Mouse (Mus musculus): ENCODE results near the gene Jak1.
A peak's percentile ranks its signal among the peaks of the same experiment; 100 is the strongest.

Gene Jak1

DNA sequence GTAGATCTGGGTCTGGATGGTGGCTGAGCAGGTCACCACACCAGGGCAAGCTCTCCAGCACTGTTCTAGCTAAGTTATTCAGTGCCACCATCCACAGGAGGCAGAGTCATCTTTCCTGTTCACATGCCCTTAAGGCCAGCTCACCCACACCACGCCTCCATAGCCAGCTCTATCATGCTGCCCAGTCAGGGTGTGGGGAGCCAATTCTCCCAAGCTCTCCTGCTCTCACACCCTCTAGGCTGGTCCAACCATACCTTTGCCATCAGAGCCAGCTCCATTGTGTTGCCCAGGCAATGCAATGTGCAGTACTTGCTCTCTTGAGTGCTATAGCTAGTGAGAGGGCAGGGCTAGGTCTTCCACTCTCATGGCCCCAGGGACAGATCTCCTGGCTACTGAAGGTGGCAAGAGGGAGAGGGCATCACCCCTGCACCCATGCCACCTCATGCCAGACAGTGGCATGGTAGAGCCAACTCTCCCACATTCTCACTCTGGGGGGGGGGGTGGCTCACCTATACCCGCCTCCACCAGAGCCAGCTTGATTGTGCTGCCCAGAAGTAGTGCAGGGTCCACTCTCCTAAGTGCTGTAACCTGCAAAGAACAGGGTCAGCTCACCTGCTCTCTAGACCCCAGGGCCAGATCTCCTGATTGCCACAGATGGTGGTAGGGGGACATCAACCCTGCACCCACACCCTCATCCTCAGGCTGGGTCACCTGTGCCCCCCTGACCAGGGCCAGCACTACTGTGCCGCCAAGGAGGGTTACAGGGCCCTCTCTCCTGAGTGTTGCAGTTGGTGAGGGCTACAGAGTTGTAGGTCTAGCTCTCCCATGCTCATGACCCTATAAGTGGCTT lies 25.5 kb downstream of the Jak1 start:
- peak in 1 of 2 experiments; percentile 13 for DNase-seq (ENCODE audit: low spot score in 2 of 2)

DNA sequence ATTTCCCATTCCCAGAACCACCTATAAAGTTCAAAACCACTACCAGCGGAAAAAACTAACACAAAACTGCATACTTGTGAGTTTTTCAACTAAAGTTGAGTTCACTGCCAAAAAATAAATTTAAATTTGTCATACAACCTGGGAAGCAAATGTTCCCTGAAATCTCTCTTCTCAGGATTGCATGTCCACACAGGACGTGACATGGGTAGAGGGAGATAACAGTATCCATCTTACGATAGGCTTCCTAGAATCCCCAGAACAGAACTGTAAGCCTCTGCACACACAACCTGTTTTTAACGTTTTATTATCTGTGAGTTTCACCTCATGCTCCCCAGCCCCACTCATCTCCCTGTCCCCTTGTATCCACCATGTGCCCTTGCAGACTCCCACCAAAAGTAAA lies 26.5 kb downstream of the Jak1 start:
- DNase-seq (ENCODE audit: low spot score in 2 of 2), result no peak

DNA sequence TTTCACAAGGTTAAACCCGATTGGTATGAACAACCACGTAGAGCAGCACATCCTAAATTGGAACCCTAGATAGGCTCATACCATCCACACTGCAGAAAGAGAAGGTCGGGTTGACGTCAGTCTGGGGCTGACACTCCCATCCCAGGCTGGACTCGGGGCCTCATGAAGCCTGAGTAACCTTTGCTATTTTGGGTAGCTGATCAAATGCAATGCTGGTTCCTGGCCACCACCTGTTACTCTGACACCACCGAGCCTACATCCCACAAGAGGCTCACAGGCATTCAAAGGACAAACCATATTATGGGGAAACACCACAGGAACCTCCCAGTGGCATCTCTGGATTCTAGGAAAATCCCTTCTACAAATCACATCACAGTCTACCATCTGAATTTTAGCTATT lies 28.3 kb downstream of the Jak1 start:
- peak in 1 of 2 experiments; percentile 10 for DNase-seq (ENCODE audit: low spot score in 2 of 2)

DNA sequence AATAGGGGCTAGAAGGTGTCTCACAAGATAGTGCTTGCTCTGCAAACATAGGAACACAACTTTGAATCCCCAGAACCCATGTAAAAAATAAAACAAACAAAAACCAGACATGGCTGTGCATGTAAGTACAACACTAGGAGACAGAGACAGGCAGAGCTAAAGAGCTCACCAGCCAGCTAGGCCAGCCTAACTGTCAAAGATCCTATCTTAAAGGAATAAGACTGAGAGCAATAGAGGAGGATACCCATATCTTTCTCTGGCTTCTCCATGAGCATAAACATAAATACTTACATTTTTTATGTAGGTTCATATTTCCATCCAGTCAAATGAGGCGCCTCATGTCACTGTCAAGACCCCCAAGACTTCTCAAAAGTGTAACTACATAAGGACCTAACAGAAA lies 29.1 kb downstream of the Jak1 start:
- DNase-seq (ENCODE audit: low spot score in 2 of 2), result peak in 1 of 2 experiments; percentile 1

DNA sequence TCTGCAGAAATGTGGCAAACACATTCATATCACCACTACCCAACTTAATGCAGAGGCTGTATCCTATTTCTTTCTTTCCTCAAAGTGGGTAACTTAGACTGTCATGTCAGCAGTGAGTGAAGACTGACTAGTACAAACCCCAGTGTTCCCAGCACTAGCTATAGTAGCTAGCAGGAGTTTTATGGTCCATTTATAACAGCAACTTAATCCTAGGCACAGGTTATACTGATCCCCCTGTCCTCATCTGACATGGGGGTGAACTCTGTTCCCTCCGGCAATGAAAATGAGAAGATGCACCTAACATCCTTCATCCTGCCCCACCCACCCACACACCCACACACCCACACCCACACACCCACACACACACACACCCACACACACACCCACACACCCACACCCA lies 30.3 kb downstream of the Jak1 start:
- DNase-seq (ENCODE audit: low spot score in 2 of 2), result no peak

DNA sequence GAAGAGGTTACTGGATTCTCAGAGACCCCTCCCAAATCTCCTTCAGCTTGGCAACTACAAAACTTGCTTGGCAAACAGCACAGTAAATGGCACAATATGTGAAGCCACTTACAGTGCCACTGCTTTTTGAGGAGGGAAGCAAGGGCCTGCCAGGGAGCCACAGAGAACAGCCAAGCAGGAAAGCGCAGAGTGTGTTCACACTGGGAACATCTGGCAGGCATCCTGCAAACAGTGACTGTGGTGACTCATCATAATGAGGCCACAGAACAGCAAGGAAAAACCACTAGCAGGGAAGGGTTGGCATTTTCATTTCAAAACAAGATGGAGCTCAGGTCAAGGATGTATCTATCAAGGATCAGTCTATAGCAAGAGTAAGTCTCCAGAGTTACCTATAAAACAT lies 30.8 kb downstream of the Jak1 start:
- DNase-seq (ENCODE audit: low spot score in 2 of 2), result peak; percentile 76 to 81

DNA sequence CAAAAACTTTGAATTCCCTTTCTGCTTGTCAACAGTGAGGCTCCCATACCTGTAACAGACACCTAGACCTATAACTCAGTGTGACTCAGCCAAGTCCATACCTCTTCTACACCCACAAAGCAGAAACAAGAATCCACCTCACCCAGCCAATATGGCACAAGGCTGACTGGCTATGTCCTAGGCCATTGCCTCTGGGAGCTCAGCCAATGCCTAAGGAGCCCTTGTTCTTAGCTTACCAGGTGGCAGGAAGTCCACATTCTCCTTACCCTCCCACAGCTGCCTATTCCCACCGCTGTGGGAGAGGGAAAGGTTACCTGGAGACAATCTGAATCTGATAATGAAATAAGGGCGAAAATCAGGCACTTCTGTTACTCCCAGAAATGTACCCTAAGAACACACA lies 34.5 kb downstream of the Jak1 start:
- DNase-seq (ENCODE audit: low spot score in 2 of 2), result no peak

DNA sequence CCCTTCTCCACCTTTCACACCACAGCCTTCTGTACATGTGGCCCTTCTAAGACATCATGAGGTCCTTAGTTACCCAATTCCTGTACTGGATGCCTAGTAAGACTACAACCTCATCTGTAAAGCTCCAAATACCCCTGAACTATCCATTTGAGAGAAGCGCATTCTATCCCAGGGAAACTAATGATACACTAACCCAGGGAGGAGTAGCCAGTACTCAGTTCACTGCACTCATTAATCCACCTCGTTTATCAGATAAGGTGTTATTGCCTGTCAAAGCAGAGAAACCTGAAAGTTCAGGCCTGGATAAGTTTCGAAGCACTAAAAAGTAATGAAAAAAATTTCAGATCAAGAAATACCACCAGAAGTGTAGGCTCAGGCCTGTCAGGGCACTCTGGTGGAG lies 37.7 kb downstream of the Jak1 start:
- DNase-seq (ENCODE audit: low spot score in 2 of 2), result no peak

DNA sequence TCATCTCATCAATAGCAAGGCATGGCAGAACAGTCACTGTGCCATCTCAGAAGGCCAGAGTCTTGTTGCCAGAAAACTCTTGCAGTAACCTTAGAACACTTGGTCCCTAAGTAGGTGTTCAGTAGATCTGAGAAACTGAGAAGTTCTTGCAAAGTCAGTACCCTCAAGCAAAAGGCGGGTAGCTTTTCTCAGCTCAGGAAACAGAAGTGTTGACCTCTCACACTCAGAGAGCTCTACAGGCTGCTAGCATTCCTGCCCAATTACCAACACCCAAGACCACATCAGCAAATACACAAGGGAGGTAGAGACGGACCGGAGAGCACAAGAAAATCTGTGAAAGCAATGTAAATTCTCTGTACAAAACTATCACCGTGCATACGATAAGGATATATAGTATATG lies 39.1 kb downstream of the Jak1 start:
- DNase-seq (ENCODE audit: low spot score in 2 of 2), result no peak

DNA sequence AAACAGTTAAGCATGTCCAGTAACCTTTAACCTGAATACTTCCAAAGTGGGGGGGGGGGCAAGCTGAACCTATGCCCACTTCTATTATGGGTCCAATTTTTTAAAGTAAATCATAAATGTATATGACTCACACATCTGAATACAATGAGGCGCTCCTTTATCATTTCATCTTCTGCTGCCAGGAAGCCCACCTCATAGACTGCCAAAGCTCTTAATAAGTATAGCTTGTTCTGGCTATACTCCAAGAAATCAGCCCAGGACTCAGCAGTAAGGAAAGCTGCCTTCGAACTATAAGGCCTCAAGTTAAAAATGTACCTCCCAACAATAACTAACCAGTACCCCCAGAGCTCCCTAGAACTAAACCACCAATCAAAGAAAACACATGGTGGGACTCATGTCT lies 44.1 kb downstream of the Jak1 start:
- DNase-seq (ENCODE audit: low spot score in 2 of 2), result no peak

- peak; percentile 56 to 60 for DNase-seq (ENCODE audit: low spot score in 2 of 2)
These were observed 45.2 kb downstream of the Jak1 start for GRCm38 (mm10) chr4:101219839-101220238.

DNA sequence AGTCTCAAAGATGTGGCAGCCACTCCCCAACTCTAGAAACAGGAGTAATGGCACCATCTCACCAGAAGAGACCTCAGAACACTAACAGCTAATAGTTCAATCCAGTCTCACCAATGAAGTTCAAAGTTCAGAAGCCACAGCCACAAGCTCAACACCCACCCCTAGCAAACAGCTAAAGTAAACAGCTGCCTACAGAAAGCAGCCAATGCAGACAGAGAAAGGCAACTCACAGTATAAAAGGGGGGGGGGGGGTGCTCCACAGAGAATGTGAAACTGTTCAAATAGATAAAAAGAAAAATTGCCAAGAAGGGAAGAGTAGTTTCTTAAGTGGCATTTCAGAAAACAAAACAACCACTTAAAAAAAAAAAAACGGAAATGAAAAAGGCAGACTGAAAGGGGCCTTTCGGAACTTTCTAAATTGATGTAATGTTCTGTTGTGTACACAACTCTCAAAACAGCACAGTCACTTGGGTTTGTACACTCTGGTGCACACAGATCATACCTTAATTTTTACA lies 48.0 kb downstream of the Jak1 start:
- no peak for DNase-seq (ENCODE audit: low spot score in 2 of 2)

GRCm38 (mm10) chr4:101216286-101216685 lies 48.8 kb downstream of the Jak1 start:
- DNase-seq (ENCODE audit: low spot score in 2 of 2), result no peak

DNA sequence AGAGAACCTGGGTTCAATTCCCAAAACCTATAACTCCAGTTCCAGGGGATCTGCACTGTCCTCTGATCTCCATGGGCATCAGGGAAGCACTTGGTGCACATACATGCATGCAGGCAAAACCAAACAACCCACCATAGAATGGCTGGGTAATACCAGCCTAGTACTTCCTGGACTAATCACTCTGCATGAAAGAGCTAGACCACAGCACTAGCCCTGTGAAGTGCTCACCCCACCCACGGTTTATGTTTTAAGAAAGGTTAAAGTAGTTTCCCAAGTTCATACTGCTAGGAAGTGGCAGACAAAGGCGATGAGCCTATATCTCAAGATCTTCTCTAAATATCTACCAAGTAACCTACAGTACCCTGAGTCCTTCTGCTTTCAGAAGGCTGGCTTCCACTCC lies 51.6 kb downstream of the Jak1 start:
- DNase-seq (ENCODE audit: low spot score in 2 of 2), result no peak

DNA sequence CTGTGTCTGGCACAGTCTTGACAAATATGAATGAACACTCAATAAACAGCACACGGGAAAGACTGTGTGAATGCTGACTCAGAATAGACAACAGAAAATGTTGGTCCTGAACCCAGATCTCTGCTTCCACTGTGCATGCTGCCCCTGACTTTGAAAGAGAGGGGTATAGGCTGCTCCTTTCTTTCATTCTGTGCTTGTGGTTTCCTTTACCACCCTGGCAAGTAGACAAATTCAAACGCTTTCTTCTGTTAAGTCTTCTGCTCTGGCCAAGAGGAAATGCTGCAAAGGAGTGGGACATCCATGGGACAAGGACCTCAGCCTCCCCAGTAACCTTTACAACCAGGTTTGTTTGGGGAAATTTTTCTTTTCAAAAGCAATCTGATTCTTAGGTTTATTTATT lies 57.6 kb downstream of the Jak1 start:
- no peak for DNase-seq (ENCODE audit: low spot score in 2 of 2)

GRCm38 (mm10) chr4:101203518-101203917 lies 61.6 kb downstream of the Jak1 start:
- DNase-seq (ENCODE audit: low spot score in 2 of 2), result no peak

GRCm38 (mm10) chr4:101202626-101203025 lies 62.5 kb downstream of the Jak1 start:
- no peak for DNase-seq (ENCODE audit: low spot score in 2 of 2)

- DNase-seq (ENCODE audit: low spot score in 2 of 2), result no peak
These were observed 65.5 kb downstream of the Jak1 start for GRCm38 (mm10) chr4:101199433-101200081.

DNA sequence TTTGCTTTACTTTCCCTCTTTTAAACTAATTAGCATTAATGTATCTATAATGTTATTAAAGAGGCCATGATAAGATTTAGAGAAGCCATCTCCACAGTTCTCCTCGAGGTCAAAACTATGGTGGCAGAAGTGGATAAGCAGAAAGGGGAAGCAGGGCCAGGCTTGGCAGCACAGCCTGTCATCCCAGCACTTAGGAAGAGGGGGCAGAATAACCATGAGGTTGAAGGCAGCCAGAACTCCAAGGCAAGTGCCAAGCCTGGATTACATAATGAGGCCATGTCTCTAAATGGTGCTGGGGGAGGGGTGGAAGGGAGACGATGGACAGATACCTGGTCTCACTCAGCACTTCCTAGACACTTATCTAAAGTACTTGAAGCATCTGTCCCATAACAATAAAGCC lies 66.7 kb downstream of the Jak1 start:
- peak; percentile 66 to 68 for DNase-seq (ENCODE audit: low spot score in 2 of 2)

- DNase-seq (ENCODE audit: low spot score in 2 of 2), result no peak
These were observed 67.5 kb downstream of the Jak1 start for GRCm38 (mm10) chr4:101197421-101198170.

DNA sequence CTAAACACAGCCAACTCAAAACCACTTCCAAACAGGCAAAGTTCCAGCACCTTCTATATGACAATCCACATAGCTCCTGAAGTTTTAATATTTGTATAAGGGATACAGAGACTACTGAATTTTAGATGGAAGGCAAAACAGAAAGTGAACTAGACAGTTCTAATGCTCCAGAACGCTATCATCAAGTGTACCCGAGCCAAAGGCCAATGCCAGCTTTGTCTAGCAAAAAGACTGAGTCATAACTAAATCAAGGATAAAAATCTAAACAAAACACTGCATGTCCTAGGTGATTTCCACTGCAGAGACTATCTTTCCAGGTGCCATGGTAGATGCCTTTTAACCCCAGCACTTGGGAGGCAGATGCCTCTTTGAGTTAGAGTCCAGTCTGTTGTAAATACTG lies 68.7 kb downstream of the Jak1 start:
- no peak for DNase-seq (ENCODE audit: low spot score in 2 of 2)

GRCm38 (mm10) chr4:101194170-101194569 lies 70.9 kb downstream of the Jak1 start:
- DNase-seq (ENCODE audit: low spot score in 2 of 2), result no peak

Data from right cerebral cortex, postnatal 10 days (tissue).